Mouse (Mus musculus) lung, postnatal 0 days (tissue): ENCODE data around the gene Slc24a3.

Experiments used
- CTCF ChIP-seq: IDR thresholded peaks from 2 replicates; pipeline ENCODE4 v1.5.1; 2016; ENCODE audit warnings: antibody characterized with exemption, mild to moderate bottlenecking
- EP300 ChIP-seq: IDR thresholded peaks from 2 replicates; pipeline ENCODE4 v1.6.1; 2016; ENCODE audit warnings: antibody characterized with exemption, mild to moderate bottlenecking, control low read depth

DNA sequence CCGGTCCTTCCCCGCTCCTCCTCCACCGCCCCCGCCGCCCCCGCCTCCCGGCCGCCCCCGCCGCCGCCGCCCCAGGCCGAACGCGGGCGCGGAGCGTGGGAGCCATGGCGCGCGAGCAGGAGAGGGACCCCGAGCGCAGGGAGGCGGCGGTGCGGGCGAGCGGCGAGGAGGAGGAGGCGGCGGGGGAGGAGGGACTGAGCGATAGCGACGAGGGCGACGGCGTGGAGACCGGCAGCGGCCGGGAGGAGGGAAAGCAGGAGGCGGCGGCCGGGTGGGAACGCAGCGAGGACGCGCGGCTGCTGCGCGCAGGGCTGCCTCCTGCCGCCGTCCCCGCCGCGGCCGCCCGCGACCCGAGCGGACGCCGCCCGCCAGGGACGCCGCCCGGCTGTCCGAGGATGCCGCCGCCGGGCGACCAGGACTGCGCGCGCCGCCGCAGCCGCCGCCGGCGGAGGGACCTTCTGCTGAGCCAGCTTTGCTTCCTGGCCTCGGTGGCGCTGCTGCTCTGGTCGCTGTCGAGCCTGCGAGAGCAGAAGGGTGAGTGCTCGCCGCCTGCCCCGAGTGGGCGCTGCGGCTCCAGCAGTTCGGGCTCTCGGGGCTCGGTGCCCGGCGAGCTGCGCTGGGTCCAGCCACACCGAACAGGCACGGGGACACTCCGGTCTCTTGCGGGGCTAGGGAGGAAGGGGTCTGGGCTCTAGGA, at the start of gene Slc24a3:
- TF ChIP-seq CTCF, result peak; percentile 91
- no peak for TF ChIP-seq EP300
